Mouse (Mus musculus): ENCODE measurements around the gene Psen2. TPM values are rescaled to one million over a fixed set of nuclear protein-coding genes. Genes with fewer than 3 reads are reported as not detected.

The Psen2 gene
- polyA plus RNA-seq, 1 experiment from 2014 or later, result 15.4 TPM

- WGBS, result 86% methylated on average over 4 of the region's 4 CpGs
- Histone ChIP-seq H3K9ac (no peak overlapping the region), H3K27ac (no peak overlapping the region), H3K4me2 (no peak overlapping the region), H3K36me3 (replicated peaks) (no peaks in the 10 kb centered on the region), H3K4me1 (no peaks in the 10 kb centered on the region), H3K9me3 (no peaks in the 10 kb centered on the region), H3K27me3 (replicated peaks) (no peaks in the 10 kb centered on the region), H3K4me3 (no peak overlapping the region)
- ATAC-seq (replicated peaks), result no peak
Measured at GRCm38 (mm10) chr1:180290358-180290757, 27.1 kb upstream of the Psen2 start.

- Histone ChIP-seq H3K4me1 (no peaks in the 10 kb centered on the region), H3K9me3 (no peaks in the 10 kb centered on the region), H3K27me3 (replicated peaks) (no peaks in the 10 kb centered on the region), H3K9ac (no peak overlapping the region), H3K4me3 (no peak overlapping the region), H3K36me3 (replicated peaks) (no peaks in the 10 kb centered on the region), H3K4me2 (no peak overlapping the region), H3K27ac (no peak overlapping the region)
- 85% methylated on average over 5 of the region's 5 CpGs for WGBS
- no peak for ATAC-seq (replicated peaks)
Measured at GRCm38 (mm10) chr1:180289788-180290187, 26.6 kb upstream of the Psen2 start.

DNA sequence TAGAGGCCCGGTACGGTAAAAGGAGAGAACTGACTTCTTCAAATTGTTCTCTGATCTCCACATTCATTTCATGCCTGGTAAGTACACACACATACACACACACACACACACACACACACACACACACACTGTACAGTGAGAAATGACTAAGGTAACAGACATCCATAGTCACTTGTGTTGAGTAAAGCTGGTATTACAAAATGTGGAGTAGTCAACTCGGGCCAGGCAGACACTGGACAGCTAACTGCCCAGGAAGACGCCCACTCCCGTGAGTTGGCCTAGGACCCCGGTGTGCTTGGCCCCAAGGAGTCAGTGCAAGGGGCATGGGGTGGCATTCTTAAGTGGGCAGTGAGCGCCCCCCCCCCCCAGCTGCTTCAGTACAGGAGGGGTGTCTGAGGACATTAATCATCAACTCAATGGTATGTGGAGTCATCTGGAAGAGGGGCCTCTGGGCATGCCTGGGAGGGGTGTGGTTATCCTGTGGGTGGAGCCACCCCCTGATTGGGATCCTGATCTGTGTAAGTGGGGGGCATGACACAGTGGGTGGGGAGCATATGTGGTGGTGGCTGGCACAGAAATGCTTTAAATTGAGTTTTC lies 25.7 kb upstream of the Psen2 start:
- no peaks in the 10 kb centered on the region for H3K9me3 ChIP-seq
- peaks cover 5% of the 10 kb centered on the region for H3K4me1 ChIP-seq
- no peak overlapping the region for H3K27ac ChIP-seq
- no peak overlapping the region for H3K9ac ChIP-seq
- whole genome bisulfite sequencing, result 90% methylated on average over 7 of the region's 7 CpGs
- ATAC-seq (replicated peaks), result no peak
- no peaks in the 10 kb centered on the region for H3K36me3 ChIP-seq (replicated peaks)
- no peaks in the 10 kb centered on the region for H3K27me3 ChIP-seq (replicated peaks)
- no peak overlapping the region for H3K4me3 ChIP-seq
- H3K4me2 ChIP-seq, result no peak overlapping the region

GRCm38 (mm10) chr1:180288227-180288626 lies 25.0 kb upstream of the Psen2 start:
- Histone ChIP-seq H3K9ac (no peak overlapping the region), H3K27me3 (replicated peaks) (no peaks in the 10 kb centered on the region), H3K9me3 (no peaks in the 10 kb centered on the region), H3K4me1 (peaks cover 10% of the 10 kb centered on the region), H3K4me2 (no peak overlapping the region), H3K27ac (no peak overlapping the region), H3K36me3 (replicated peaks) (no peaks in the 10 kb centered on the region), H3K4me3 (no peak overlapping the region)
- ATAC-seq (replicated peaks), result no peak
- WGBS, result 87% methylated on average over 7 of the region's 7 CpGs

DNA sequence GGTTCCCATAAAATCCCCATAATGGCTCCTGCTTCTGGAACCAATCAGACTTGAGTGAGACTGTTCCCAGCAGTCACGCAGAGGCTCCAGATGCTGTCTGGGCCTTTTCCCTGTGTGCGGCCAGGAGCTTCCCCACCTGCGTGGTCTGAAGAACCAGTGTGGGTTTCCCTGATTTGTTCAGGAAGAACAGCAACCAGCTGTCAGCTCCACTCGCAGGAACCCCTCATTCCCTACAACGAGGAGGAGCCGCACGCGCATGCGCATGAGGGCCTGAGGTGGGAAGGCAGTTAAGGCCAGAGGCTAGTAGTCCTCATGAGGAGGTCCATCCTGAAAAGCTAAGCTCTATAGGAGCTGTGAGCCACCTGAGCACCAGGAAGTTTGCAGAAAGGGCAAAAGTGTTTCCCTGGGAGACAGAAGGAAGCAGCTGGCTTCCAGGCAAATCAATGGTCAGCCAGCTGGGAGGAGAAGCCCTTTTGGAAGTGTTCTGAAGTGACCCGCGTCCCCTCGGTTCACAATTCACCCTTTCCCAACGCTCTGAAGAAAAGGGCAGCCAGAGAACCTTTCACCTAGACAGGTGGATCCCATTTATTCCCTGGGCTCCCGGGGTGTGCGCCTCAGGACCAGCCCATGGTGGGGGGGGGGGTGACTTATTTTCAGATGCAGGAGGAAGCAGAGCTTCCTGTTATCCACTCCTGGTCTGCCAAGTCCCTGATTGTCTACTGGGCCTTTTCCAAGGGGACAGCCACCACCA lies 23.0 kb upstream of the Psen2 start:
- Histone ChIP-seq H3K36me3 (replicated peaks) (no peaks in the 10 kb centered on the region), H3K9me3 (no peaks in the 10 kb centered on the region), H3K4me3 (no peak overlapping the region), H3K4me1 (peaks cover 10% of the 10 kb centered on the region), H3K27ac (peak overlapping the region; percentile 29; the same call in 1 of the 2 replicates), H3K4me2 (no peak overlapping the region), H3K9ac (no peak overlapping the region), H3K27me3 (replicated peaks) (no peaks in the 10 kb centered on the region)
- WGBS, result 72% methylated on average over 15 of the region's 15 CpGs
- ATAC-seq (replicated peaks), result no peak

GRCm38 (mm10) chr1:180283813-180284768 lies 20.9 kb upstream of the Psen2 start:
- ATAC-seq (replicated peaks), result peak; percentile 69
- no peak overlapping the region for H3K9ac ChIP-seq
- peak overlapping the region; percentile 23; the same call in 1 of the 2 replicates for H3K4me2 ChIP-seq
- no peaks in the 10 kb centered on the region for H3K9me3 ChIP-seq
- peak overlapping the region; percentile 4; the same call in 1 of the 2 replicates for H3K27ac ChIP-seq
- 17% methylated on average over 16 of the region's 16 CpGs for WGBS
- H3K4me3 ChIP-seq, result no peak overlapping the region
- H3K36me3 ChIP-seq (replicated peaks), result no peaks in the 10 kb centered on the region
- no peaks in the 10 kb centered on the region for H3K27me3 ChIP-seq (replicated peaks)
- H3K4me1 ChIP-seq, result peaks cover 10% of the 10 kb centered on the region

DNA sequence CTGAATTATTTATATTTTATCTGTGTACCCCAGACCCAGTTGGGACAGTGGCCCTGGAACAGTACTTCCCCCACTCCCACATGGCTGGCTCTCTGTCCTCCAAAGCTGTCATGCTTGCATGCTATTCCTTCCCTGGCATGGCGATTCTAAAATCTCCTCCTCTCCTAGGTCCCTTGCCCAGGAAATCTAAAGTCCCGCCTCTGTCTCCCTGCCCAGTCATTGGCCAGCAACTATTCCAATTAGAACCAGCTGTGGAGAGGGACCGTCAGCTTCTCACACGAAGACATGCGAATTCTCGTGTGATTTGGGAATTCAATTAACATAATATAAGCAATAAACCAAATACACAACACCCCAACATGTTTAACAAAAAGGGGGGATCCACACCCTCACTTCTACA lies 19.3 kb upstream of the Psen2 start:
- H3K27me3 ChIP-seq (replicated peaks), result no peaks in the 10 kb centered on the region

GRCm38 (mm10) chr1:180279648-180280047 lies 16.4 kb upstream of the Psen2 start:
- Histone ChIP-seq H3K36me3 (replicated peaks) (no peaks in the 10 kb centered on the region), H3K4me3 (no peak overlapping the region), H3K4me1 (peaks cover 10% of the 10 kb centered on the region), H3K9me3 (no peaks in the 10 kb centered on the region), H3K27me3 (replicated peaks) (no peaks in the 10 kb centered on the region), H3K27ac (no peak overlapping the region), H3K4me2 (no peak overlapping the region), H3K9ac (no peak overlapping the region)
- no peak for ATAC-seq (replicated peaks)
- WGBS, result 37% methylated on average over 7 of the region's 7 CpGs

More for the DNA sequence above, 19.3 kb upstream of the Psen2 start:
- Histone ChIP-seq H3K27ac (no peak overlapping the region), H3K9ac (no peak overlapping the region), H3K4me1 (peaks cover 10% of the 10 kb centered on the region), H3K9me3 (no peaks in the 10 kb centered on the region), H3K4me2 (no peak overlapping the region), H3K4me3 (no peak overlapping the region), H3K36me3 (replicated peaks) (no peaks in the 10 kb centered on the region)
- 50% methylated on average over 6 of the region's 6 CpGs for WGBS
- no peak for ATAC-seq (replicated peaks)

GRCm38 (mm10) chr1:180277563-180277962 lies 14.3 kb upstream of the Psen2 start:
- no peaks in the 10 kb centered on the region for H3K27me3 ChIP-seq (replicated peaks)
- H3K4me1 ChIP-seq, result no peaks in the 10 kb centered on the region
- no peak overlapping the region for H3K4me3 ChIP-seq
- no peak for ATAC-seq (replicated peaks)
- 81% methylated on average over 9 of the region's 9 CpGs for WGBS
- H3K9ac ChIP-seq, result no peak overlapping the region
- H3K27ac ChIP-seq, result no peak overlapping the region
- H3K9me3 ChIP-seq, result no peaks in the 10 kb centered on the region
- no peaks in the 10 kb centered on the region for H3K36me3 ChIP-seq (replicated peaks)
- no peak overlapping the region for H3K4me2 ChIP-seq

DNA sequence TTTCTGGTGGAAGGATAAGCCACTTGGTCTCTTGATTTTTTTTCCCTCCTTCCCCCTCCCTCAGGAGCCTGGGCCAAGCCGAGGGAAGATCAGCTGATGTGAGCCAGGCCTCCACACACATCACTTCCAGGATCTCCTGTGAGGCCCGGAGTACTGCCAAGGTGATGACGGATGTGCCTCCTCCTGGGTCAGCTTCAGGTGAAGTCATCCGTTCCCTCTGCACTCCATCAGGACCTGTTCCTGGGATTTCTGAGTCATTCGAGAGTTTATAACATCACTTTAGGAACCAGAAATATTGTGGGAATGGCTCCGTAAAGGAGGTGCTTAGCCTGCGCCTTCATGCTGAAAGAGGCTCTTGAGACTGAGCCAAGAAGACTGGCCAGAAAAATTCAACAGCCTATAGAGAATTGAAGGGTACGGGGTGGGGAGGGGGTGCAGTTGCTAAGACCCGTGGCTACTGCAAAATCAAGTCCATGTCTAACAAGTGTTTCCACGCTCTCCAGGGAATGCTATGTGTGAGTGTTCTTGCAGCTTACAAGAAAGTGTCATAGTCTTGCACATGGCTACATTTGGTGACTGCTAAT lies 11.6 kb upstream of the Psen2 start:
- Histone ChIP-seq H3K27ac (no peak overlapping the region), H3K9me3 (no peaks in the 10 kb centered on the region), H3K9ac (no peak overlapping the region), H3K36me3 (replicated peaks) (no peaks in the 10 kb centered on the region), H3K27me3 (replicated peaks) (no peaks in the 10 kb centered on the region), H3K4me1 (no peaks in the 10 kb centered on the region), H3K4me2 (no peak overlapping the region), H3K4me3 (no peak overlapping the region)
- 85% methylated on average over 10 of the region's 10 CpGs for WGBS
- ATAC-seq (replicated peaks), result no peak

- Histone ChIP-seq H3K9ac (no peak overlapping the region), H3K27ac (no peak overlapping the region), H3K4me1 (no peaks in the 10 kb centered on the region), H3K4me2 (no peak overlapping the region), H3K36me3 (replicated peaks) (no peaks in the 10 kb centered on the region), H3K4me3 (no peak overlapping the region), H3K27me3 (replicated peaks) (peaks cover 5% of the 10 kb centered on the region; the same call in 1 of the 2 replicates), H3K9me3 (no peaks in the 10 kb centered on the region)
- ATAC-seq (replicated peaks), result no peak
- WGBS, result 93% methylated on average over 2 of the region's 2 CpGs
Measured at GRCm38 (mm10) chr1:180269033-180269432, 5.8 kb upstream of the Psen2 start.

Measured in midbrain, embryonic 15.5 days (tissue).